Mouse (Mus musculus) erythroblast, adult 5-6 weeks (primary cell): ENCODE measurements around the gene Rreb1. TPM values are rescaled to one million over a fixed set of nuclear protein-coding genes. Genes with fewer than 3 reads are reported as not detected.

Source experiments
- ATAC-seq: replicated peaks from 2 replicates; pipeline ENCODE4 v1.8.0; 2016; ENCODE audit warnings: moderate number of reproducible peaks, mild to moderate bottlenecking, moderate TSS enrichment, inconsistent platforms; ENCODE audit not compliant: poor library complexity, low FRiP score, severe bottlenecking
- total RNA-seq, 2 experiments: library from RNA; stranded (forward) in 1 of 2; stranded (reverse) in 1 of 2; fragments of 150-400 nt in 1 of 2; fragments of 200-764, 138-1000 nt in 1 of 2; gene quantifications; 2 replicates each; pipeline versions ENCODE4 v1.2.3 to v1.2.4; 2015 to 2017; ENCODE audit warnings: low replicate concordance in 2 of 2

Gene Rreb1
- total RNA-seq, 2 experiments from 2014 or later = 8.2 to 11.7 TPM

DNA sequence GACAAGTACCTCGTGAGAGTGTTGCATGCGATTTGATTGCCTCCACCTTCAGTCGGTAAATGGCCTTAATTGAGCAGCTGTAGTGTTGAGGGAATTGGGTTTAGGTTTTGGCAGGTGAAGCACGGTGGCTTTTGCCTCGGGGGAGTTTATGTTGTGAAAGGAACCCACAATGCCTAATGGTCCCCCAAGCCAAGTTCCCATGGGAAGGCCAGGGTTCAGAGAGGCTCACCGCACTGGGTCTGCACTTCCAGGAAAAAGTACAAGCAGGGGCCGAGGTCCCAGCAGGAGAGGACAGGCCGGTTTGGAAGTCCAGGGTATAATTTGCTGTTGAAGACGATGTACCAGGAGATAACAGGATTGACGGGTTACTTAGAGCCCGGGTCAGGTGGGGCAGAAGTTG lies 68.3 kb downstream of the Rreb1 start:
- ATAC-seq = no peak

DNA sequence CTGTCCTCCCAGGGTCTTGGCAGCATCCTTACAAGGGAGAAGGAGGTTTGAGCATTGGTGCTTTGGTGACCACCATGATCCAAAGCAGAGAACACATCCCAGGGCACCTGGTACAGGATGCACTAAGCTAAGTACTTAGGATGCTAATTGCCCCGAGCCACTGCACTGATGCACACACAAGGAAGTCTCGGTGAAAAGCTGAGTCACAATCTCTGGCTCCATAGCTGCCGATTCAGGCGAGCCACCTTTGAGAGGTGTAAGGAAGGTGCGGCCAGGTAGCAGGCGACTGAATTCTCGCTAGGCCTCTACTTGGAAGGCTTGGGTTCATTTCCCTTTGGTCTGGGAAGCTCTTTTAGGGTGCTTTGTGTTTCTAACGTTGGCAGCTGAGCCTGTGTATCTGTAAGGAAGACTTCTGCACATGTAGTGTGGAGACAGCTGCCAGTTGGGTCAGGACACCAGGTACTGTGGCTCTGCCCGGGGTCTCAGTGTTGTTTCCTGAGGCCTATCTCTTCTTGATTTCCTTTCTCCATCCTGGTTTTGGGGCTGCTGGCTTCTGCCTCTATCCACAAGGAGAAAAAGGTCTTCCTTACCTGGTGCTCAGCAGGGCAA lies 68.9 kb downstream of the Rreb1 start:
- no peak for ATAC-seq

DNA sequence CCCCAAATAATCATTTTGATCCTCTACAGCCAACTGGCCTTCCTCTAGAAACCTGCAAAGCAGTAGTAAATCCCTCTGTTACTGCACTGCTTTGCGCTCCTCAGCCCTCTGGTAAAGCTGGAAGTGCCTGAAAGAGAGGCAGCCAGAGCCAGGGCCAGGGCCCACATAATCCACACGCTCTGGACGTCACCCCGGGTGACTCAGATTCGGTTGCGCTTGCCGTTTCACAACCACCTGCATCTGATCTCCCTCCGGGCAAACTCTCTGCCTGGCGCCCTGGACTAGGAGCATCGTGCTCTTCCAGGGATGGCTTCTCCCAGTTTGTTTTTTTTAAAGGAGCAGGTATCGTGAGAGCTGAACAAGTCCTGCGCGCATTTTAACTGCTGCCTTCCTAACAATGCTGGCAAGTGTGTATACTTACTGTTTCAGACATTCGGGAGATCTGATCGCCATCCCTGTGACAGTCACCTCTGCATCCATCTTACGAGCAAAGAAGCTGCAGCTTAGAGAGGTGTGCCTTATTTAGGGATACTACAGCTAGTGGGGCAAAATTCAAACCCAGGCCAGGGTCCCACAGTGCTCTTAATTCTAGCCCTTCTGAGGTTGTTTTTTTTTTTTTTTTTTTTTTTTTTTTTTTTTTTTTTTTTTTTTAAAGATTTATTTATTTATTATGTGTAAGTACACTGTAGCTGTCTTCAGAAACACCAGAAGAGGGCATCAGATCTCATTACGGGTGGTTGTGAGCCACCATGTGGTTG lies 69.6 kb downstream of the Rreb1 start:
- ATAC-seq = no peak

DNA sequence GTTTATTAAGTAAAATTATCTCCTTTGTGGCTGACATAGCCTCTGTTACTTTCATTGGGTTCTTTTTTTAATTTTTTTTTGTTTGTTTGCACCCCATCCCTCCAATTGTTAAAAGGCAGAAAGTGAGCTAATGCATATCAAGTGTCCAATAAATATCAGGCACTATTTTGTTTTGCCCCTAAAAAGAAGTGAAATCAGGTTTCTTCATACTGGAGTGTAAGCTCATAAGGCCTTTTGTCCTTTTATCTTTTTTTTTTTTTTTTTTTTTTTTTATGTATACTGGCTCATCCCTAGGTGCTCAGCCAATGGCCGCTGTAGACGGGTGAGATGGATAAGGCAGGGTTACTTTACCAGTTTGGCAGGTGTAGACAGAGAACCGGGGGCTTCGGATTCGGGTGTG lies 70.2 kb downstream of the Rreb1 start:
- ATAC-seq = no peak

DNA sequence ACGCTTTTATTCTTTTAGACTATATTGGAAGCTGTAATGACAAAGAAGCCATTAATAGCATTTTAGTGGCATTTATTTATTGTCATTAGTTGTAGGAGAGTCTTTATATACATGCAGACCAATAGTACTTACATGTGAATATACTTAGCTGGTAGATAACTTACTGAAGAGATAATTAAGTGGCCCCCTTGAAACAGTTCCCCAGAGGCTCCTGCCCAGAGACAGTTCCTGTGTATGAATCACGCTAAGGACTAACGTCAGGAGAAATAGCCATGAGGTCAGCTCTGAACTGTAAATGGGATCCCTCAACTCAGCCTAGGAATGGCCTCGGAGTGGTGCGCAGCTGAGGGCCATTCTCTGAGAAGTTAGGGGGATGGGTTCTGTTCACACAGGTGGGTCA lies 73.4 kb downstream of the Rreb1 start:
- ATAC-seq = no peak

DNA sequence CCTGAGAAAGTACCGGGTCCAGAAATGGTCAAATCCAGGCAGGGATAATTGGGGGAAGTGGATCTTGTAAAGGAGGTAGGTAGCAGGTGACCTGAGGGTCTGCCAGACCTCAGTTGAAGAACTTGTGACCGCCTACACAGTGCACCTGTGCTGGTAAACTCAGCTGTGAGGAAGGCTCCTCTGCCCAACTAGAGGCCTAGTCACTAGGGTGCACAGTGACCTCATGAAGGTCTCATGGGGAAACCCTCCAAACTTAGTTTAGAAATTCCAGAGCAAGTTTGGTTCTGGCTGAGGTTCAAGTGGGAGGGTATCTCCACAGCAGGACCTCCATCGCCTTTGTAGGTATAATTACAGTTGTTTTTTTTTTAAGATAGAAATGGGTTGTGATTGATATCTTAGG lies 74.7 kb downstream of the Rreb1 start:
- no peak for ATAC-seq

DNA sequence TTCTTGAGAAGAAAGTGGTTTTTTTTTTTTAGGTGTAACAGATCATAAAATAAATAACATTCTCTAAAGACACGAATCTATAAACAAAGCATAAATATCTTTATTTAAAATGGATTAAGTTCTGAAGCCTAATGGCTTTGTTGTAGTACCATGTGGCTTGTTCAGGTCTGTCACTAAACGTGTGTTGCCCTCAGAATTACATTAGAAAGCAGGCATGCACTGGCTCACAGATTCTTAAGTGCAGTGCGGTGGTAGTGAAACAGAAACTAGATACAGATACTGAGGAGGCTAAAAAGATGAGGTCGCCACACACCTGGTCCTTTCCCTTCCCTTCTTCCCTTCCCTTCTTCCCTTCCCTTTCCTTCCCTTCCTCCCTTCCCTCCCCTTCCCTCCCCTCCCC lies 75.2 kb downstream of the Rreb1 start:
- no peak for ATAC-seq

DNA sequence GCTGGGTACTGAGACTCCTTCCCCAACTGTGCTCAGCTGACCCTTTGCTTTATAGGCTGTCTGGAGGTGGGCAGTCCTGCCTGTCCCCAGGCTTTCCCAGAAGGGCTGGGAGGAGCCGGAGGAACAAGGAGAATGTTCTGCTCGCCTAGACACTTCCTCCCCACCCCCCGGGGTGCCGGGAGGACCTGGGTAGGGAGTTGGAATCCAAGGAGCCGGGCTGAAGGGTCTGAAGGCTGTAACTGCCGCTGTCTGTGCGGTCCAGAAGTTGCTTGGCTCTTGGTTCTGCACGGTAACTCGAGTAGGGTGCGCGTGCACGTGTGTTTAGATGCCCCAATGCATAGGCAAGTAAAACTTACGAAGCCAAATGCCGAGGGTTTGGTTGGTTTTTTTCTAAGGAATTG lies 75.8 kb downstream of the Rreb1 start:
- ATAC-seq = peak; percentile 31

DNA sequence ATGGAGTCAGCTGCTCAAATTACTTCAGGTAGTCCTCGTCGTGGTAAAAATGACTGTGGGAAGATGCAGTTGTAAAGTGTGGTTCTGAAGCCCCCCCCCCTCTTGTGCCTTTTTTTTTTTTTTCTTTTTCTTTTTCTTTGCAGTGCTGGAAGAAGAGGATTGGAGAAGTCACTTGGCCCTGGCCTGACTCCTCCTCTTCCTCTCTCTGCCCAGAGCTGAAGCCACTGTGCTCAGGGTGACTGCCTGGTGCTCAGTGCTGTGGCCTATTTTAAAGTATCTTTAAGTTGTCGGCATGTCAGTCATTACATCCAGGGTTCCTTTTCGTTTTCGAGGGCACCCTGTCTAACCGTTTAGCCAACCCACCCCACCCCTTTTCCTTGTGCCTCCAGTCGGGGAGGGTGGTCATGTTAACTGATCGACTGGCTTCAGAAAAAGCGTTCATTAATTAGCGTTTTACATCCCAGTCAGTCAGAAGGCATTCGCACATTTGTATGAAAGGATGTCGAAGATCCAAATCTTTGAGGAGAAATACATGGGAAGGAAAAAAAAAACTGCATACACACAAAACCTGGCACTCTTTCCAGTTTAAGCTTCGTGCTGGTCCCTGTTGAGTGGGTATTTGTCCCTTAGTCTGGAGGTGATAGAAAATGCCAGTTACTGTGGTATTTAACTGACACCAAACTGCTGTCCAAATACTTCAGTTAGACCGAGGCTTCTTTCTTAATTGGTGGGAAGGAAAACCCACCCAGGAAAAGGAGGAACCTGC lies 76.4 kb downstream of the Rreb1 start:
- peak; percentile 24; the same call in 1 of the 2 replicates for ATAC-seq

DNA sequence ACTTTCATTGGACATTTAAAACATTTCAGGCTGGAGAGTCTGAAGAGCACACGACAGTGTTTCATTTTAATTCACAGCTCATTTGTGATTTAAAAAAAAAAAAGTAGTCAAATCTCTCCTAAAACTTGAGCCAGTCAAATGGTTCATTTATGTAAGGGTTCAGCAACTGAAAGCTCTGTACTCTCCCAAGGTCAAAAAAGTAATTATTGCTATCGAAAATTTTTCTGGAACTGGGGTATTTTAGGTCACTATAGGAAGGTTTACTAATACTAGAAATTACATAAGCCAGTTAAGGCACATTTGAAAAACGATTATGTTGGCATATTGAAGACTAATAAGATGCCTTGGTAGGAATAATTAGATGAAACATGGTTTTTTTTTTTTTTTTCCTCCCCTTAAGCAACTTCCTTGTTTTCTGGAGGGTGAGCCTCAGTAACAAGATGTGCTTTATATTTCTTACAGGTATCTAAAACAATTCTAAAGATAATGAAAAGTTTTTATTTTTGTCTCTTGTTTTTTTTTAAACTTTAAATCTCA lies 77.1 kb downstream of the Rreb1 start:
- ATAC-seq = no peak

DNA sequence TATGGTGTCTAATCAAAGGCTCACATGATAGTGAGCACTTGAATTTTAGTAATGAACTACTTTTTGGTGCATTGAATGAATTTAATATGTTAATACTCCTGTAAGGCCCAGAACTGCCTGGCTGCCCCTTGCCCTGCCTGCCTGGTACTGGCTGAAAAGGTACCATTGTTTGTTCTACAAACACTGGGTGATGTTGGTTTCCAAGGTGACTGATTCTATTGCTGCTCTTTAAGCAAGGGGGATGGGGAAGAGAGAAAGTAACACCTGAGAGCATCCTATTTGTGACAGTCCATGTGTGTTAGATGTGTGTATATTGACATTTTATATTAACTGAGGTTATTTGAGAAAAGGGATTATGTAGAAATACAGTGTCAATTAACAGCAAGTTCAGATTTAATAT lies 77.6 kb downstream of the Rreb1 start:
- no peak for ATAC-seq

DNA sequence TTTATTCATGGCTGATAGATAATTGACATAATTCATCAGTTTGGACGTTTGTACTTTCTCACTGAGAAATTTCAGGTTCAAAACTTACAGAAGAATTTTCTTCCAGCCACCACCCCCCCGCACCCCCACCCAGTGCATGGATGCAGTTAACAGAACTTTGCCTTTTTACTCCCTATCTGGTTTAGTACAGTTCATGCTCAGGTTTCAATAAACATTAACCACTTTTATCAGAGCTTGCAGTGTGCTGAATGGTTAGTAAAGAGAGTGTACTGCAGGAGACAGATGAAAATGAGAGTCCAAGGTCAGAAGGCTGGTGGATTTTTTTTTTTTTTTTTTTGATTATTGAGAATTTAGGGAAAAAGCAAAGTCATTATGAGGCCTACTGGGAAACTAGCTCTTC lies 78.3 kb downstream of the Rreb1 start:
- no peak for ATAC-seq

DNA sequence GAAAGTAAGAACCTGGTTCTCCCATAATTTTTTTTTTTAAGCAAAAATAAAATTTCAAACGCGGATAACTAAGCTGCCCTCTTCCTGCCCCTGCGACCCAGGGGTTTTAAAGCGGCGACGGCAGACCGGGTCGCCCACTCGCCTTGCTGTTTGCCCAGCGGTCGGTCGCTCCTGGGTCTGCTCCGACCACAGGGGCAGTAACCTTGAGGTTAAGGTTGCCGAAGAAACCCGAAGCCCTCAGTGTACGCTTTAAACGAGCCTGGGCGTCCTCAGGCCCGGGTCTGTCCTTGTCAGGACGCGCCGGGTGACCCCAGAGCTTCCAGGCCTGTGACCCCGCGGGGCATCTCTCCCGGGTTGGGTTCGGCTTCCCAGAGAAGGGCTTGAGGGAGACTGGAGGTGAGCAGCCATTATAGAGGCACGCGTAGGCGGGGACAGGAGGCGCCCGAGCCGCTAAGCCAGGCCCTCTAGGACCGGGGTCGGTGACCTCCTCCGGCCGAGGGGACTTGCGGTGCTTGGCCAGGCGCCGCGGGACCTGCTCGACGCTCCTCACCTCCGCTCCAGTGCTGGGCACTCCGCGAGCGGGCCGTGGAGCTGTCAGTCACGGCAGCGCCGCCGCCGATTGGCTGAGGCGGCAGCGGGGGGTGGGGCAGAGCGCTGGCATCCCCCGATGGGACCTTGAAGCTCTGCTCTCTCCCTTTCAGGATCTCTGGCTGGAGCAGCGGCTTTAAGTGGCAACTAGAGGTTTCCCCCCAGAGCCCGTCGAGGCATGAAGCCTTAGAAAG lies 79.3 kb downstream of the Rreb1 start:
- peak; percentile 84 for ATAC-seq

DNA sequence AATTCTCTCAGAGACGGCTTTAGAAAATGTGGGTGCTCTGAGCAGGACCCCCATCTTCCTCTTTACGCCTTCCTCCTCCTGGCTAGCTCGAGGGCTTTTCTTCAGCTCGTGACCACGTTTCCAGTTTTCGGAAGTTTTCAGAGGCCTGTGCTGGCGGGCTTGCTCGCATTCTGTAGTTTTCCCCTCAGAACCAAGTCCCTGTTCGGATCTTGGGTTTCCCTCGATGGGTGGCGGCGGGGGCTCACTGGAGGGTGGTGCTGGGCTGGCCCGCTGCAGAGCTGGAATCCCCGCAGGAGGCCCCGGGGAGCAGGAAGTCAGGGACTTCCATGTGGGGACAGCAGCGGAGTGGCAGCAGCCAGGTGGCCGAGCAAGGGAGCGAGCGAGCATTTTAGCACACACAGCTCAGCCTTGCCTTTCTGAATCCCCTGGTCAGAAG lies 79.9 kb downstream of the Rreb1 start:
- peak; percentile 26 for ATAC-seq

DNA sequence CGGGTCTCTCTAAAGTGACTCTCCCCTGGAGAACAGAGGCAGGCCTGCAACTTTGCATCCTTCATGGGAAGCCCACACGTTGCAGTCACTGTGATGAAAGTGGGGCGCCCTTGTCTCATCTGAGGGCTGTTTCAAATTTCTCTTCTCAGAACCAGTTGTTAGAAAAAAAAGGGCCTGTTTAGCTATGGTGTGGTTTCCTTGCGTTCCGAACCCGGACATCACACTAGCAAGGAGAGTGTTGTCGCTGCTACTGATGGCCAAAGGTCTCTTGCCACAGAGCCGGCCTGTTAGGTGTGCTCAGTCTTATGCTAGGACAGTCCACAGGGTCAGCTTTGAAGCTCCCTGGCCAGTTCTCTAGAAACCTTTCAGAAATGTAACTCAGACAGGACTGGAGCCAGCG lies 80.3 kb downstream of the Rreb1 start:
- ATAC-seq = no peak

DNA sequence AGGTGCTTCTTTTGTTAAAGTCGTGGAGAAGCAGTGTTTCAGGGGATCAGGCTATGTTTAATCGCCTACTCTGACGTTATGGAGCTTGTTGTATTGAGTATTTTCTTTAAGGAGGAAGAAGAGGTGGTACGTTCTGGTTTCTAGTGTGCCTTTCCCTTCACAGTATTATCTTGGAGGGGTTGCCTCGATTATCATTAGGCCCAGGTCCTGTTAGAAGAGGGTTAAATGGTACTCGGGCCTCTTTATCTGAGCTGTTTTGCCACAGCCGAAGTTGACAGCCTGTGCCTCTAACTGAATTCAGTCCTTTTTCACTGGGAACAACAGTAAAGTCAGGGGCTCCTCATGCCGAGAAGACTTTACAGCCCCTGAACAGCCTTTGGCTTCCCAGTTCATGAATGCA lies 81.6 kb downstream of the Rreb1 start:
- ATAC-seq = no peak

DNA sequence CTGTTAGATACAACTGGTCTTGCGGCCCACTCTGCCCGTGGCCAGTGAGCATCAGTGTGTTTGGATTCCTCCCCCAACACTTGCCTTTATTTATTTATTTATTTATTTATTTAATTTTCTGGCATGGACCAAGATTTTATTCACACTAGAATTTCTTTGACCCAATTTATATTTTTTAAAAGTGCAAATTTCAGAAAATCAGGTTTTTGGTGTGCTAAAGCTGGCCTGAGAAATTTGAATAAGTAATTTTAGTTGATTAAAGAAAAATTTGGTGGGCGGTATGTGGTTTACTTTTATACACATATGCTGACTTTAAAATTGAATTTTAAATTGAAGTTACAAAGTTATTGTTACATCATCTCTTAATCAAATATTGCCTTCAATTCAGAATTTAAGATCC lies 82.0 kb downstream of the Rreb1 start:
- ATAC-seq = no peak

DNA sequence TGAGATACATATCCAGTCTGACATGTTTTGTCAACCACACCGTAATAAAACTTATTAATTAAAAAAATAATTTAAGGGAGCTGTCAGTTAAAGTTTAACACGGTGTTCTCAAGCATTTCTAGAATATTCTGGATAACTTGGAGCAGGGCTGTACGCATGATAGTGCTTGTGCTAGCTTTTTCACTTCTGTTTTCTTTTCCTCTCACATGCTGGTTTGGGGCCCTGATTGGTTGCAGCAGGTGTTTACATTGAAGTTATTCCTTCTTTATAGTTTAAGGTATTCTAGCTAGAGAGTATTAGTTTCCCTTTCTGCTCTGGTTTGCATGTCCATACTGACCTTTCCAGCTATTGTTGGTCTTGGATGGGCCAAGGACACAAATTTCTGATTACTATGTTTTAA lies 82.6 kb downstream of the Rreb1 start:
- no peak for ATAC-seq

DNA sequence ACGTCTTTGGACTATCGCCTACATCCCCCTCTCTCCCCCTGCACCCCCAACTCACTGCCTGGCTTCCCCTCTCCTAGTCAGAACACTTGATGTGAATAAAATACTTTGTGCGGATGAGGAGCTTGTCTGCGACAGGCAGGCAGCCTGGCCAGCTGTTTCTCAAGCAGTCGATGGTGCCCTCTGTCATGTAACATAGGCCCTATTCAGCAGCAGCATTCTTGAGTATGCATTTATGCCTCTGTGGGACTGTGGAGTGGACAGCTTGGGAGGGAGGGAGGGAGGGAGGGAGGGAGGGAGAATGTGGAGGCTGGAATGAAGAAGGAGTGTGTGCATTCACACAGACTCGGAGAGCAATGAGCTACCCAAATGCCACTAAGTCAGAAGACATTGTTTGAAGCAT lies 84.3 kb downstream of the Rreb1 start:
- no peak for ATAC-seq

DNA sequence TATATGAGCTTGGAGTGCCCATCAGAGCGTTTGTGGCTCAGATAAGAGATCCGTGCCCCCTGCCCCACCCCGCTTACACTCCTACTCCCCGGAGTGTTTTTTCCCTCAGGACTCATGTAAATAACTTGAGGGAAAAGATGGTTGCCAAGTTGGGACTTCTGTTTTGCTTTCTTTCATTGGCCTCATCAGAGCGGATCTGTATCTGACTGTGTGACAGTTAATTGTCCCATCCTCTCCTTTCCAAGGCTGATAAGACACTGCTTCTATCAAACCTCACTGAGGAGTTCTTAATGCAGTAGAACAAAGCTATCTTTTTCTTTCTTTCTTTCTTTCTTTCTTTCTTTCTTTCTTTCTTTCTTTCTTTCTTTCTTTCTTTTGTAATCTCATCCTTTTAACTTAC lies 85.4 kb downstream of the Rreb1 start:
- ATAC-seq = no peak
